Mouse (Mus musculus) liver, postnatal 0 days (tissue): ENCODE results near the gene Cpm.

ENCODE experiments used
- CTCF ChIP-seq: sonication (generic); IDR thresholded peaks from 2 replicates; pipeline ENCODE4 v1.5.1; 2016; ENCODE audit warnings: antibody characterized with exemption, low read depth
- EP300 ChIP-seq: IDR thresholded peaks from 2 replicates; pipeline ENCODE4 v1.6.1; 2016; ENCODE audit warnings: antibody characterized with exemption, low read depth, mild to moderate bottlenecking

- TF ChIP-seq CTCF (peak; percentile 50), EP300 (no peak)
Measured at GRCm38 (mm10) chr10:117637062-117637744, 7.9 kb downstream of the Cpm start.
